Mouse (Mus musculus) kidney, postnatal 0 days (tissue): ENCODE measurements around the gene Oas1a. TPM values are rescaled to one million over a fixed set of nuclear protein-coding genes. Genes with fewer than 3 reads are reported as not detected.
"Not testable (repeated sequence)": the region's sequence is repeated elsewhere in the genome, so short reads cannot be mapped to it uniquely, and the experiment has no call there.

Source experiments
- ATAC-seq: fragments of 200-750 bp; cut with Nextera tagmentation; replicated peaks from 2 replicates; pipeline ENCODE4 v1.8.0; 2017; ENCODE audit warnings: low read depth, moderate number of reproducible peaks, moderate TSS enrichment, moderate library complexity; ENCODE audit not compliant: low FRiP score
- DNase-seq: peaks from one replicate; pipeline ENCODE4 v3.0.0-alpha.2; 2016; ENCODE audit warnings: low spot score
- H3K27ac ChIP-seq: fragments of 300-500 bp; sonication (generic); 2 replicates; pipeline ENCODE4 v1.5.1; 2014; ENCODE audit warnings: mild to moderate bottlenecking
- H3K27me3 ChIP-seq: fragments of 300-500 bp; sonication (generic); 2 replicates; pipeline ENCODE4 v1.6.1; 2014; ENCODE audit warnings: low read length, mixed read lengths; ENCODE audit not compliant: insufficient read depth
- H3K36me3 ChIP-seq: fragments of 300-500 bp; sonication (generic); 2 replicates; pipeline ENCODE4 v1.6.1; 2014; ENCODE audit warnings: low read length, mixed read lengths; ENCODE audit not compliant: insufficient read depth
- H3K4me1 ChIP-seq: fragments of 300-500 bp; sonication (generic); replicated peaks from 2 replicates; pipeline ENCODE4 v1.6.1; 2014; ENCODE audit warnings: antibody characterized with exemption, low read length, mixed read lengths; ENCODE audit not compliant: insufficient read depth
- H3K4me2 ChIP-seq: fragments of 300-500 bp; sonication (generic); 2 replicates; pipeline ENCODE4 v1.6.1; 2014; ENCODE audit warnings: mild to moderate bottlenecking, low read length, moderate library complexity, mixed read lengths
- H3K4me3 ChIP-seq: fragments of 300-500 bp; sonication (generic); replicated peaks from 2 replicates; pipeline ENCODE4 v1.5.1; 2014; ENCODE audit warnings: low read depth, low read length
- H3K9ac ChIP-seq: fragments of 300-500 bp; sonication (generic); 2 replicates; pipeline ENCODE4 v1.6.1; 2014; ENCODE audit warnings: low read depth, low read length
- H3K9me3 ChIP-seq: fragments of 300-500 bp; sonication (generic); replicated peaks from 2 replicates; pipeline ENCODE4 v1.6.1; 2016; ENCODE audit warnings: low read length, inconsistent platforms, mixed read lengths
- CTCF ChIP-seq: IDR thresholded peaks from 2 replicates; pipeline ENCODE4 v1.5.1; 2016; ENCODE audit warnings: antibody characterized with exemption, low read depth, mild to moderate bottlenecking, moderate library complexity
- WGBS: fragments of 180-500 bp; shearing (Covaris S2); extraction: QIAGEN DNeasy Blood & Tissue Kit; methylation state at CpG from one replicate; pipeline ENCODE4 v1.1.7; 2014; 5-methylcytosine and 5-hydroxymethylcytosine counted together
- polyA plus RNA-seq: library from polyadenylated mRNA; unstranded; fragments of >200 nt; fragmentation: Nextera tagmentation; extraction: Ambion mirVana; gene quantifications from 2 replicates; pipeline ENCODE4 v1.2.1, GENCODE M21; 2015

Gene Oas1a
- polyA plus RNA-seq, 1 experiment from 2014 or later, result 7.9 TPM

DNA sequence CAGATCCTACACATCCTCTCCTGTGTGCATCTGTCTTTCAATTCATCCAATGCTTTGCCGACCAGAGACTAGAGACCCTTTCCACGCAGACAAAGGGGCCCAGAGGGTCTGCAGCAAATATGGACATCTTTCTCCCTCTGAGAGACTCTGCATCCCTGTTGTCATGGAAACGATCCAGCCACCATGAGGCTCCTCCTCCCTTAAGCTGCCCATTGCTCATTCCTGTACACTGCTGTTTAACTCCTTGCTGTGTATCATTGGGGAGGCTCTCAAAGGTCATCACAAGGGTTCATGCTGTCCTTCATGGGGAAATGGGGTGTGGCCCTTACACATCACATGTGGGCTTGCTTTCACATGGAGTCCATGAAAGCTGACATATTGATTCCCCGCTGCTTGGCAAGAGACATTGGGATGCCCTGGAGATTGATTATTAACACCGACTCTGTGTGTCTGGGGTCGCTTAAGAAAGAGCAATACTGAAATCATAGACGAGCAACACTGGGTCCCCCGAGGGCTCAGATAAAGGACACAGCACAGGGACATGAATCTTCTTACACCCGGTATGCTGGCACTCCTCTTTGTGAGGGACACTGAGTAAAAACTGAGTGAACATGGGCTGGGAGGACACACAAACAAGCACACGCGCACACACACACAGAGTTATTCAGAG lies 12.0 kb downstream of the Oas1a start:
- TF ChIP-seq CTCF, result no peak
- ATAC-seq, result no peak
- H3K9ac ChIP-seq, result no peak overlapping the region
- H3K27me3 ChIP-seq, result no peaks in the 10 kb centered on the region
- no peaks in the 10 kb centered on the region for H3K4me1 ChIP-seq
- no peak overlapping the region for H3K4me3 ChIP-seq
- H3K4me2 ChIP-seq, result no peak overlapping the region
- DNase-seq, result no peak
- no peak overlapping the region for H3K27ac ChIP-seq
- WGBS, result 88% methylated on average over 11 of the region's 11 CpGs
- no peaks in the 10 kb centered on the region for H3K9me3 ChIP-seq
- no peaks in the 10 kb centered on the region for H3K36me3 ChIP-seq

GRCm38 (mm10) chr5:120894692-120895091 lies 12.6 kb downstream of the Oas1a start:
- not testable (repeated sequence) for ATAC-seq, H3K4me3 ChIP-seq, DNase-seq, H3K27me3 ChIP-seq, H3K27ac ChIP-seq, H3K4me2 ChIP-seq, H3K36me3 ChIP-seq, H3K9me3 ChIP-seq, H3K9ac ChIP-seq, H3K4me1 ChIP-seq
- 79% methylated on average over 2 of the region's 2 CpGs for WGBS

DNA sequence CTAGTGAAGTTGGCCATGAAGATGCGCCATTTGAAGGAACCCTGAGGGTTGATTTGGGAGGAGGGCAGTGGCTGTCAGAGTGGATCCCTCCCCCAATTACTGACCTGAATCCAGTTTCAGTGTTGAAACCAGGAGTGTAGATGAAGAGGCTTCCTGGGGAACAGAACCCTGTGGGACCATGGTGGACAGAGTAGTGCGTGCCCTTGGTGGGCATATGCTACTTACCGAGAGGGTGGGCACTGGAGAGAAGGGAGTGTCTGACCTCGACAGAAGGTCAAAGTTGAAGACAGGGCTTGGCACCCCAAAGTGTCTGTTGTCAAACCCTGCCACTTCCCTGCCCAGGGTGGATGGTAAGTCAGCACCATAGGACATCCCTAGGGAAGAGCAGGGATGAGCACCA lies 13.5 kb downstream of the Oas1a start:
- not testable (repeated sequence) for H3K36me3 ChIP-seq, DNase-seq, H3K4me3 ChIP-seq, H3K9ac ChIP-seq, H3K27me3 ChIP-seq, H3K4me1 ChIP-seq, H3K9me3 ChIP-seq, H3K27ac ChIP-seq, ATAC-seq, H3K4me2 ChIP-seq
- WGBS, result 90% methylated on average over 4 of the region's 4 CpGs

- no peak overlapping the region for H3K4me2 ChIP-seq
- no peaks in the 10 kb centered on the region for H3K9me3 ChIP-seq
- H3K4me3 ChIP-seq, result no peak overlapping the region
- H3K27me3 ChIP-seq, result no peaks in the 10 kb centered on the region
- no peaks in the 10 kb centered on the region for H3K36me3 ChIP-seq
- no peaks in the 10 kb centered on the region for H3K4me1 ChIP-seq
- DNase-seq (no peak), ATAC-seq (no peak)
- H3K27ac ChIP-seq, result no peak overlapping the region
- TF ChIP-seq CTCF, result no peak
- no peak overlapping the region for H3K9ac ChIP-seq
- WGBS, result 35% methylated on average over 2 of the region's 2 CpGs
Measured at GRCm38 (mm10) chr5:120892243-120892660, 15.1 kb downstream of the Oas1a start.

DNA sequence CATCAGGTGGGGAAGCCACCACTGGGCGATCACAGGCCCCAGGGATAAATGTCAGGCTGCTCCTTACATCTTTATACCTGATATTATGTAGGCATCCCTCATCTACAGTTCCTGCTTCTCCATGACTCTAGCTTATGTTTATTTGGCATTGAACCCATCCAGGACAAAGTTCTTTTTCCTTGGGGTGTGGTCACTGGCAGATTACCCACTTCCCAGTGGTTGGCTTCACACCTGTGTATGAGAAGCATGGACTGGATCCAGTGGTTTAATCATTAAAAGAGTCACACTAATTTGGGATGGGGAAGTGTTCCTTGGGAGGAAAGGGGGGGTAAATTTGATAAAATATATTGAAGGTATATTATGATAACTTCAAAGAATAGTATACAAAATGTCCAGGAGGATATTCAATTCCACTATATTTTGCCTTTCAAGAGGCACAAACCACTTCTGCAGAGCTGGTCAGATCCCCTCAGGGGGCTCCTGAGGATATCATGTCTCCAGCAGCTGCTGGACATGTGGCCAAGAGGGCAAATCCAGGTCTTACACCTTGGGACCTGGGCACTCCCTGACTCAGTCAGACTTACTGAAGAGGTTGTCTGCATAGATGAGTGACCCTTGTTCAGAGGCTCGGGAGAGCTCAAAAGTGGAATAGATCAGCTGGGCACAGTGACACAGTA lies 15.6 kb downstream of the Oas1a start:
- not testable (repeated sequence) for DNase-seq, ATAC-seq, H3K27ac ChIP-seq, H3K27me3 ChIP-seq, H3K4me2 ChIP-seq, H3K36me3 ChIP-seq, H3K4me1 ChIP-seq, H3K9ac ChIP-seq, H3K9me3 ChIP-seq, H3K4me3 ChIP-seq
- 82% methylated on average over 2 of the region's 2 CpGs for WGBS

DNA sequence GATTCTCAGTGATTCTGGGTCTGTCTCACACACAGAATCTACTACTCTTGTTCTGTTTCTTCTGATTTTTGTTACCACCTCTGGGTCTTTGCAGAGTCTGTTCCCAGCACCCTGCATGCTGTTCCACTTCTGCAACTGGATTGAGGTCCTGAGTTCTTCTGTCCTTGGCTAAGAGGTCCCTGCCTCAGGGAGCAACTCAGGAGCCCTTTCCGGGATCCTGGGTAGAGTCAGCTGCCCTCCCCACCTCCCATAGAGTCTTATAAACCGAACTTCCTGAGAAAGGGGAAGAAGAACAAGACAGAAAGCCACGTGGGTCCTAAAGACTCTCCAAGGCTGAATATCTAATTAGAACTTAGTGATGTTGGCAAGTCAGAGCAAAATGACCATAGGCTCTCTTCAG lies 16.3 kb downstream of the Oas1a start:
- Histone ChIP-seq H3K9ac (no peak overlapping the region), H3K9me3 (no peaks in the 10 kb centered on the region), H3K4me3 (no peak overlapping the region), H3K4me2 (no peak overlapping the region), H3K36me3 (no peaks in the 10 kb centered on the region), H3K27me3 (no peaks in the 10 kb centered on the region), H3K4me1 (no peaks in the 10 kb centered on the region), H3K27ac (no peak overlapping the region)
- DNase-seq (no peak), ATAC-seq (no peak)
- no peak for TF ChIP-seq CTCF
- 60% methylated on average over 3 of the region's 3 CpGs for WGBS

DNA sequence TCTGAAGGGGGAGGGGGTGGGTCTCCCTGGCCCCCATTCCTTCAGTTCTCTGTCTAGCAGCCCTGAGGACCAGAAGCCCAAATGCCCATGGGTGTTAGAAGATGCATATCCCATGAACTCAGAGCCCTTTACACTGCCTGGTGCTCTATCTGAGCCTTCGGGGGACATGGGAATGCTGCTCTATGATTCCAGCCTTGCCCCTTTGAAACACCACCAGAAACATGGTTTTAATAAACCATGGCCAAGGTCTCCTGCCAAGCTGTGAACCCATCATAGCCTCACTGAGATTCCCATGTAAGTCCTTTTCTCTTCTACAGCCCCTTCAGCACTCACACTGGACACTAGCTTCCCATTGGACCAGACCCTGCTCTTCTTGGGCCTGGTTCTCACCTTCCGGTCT lies 17.3 kb downstream of the Oas1a start:
- Histone ChIP-seq H3K27ac (no peak overlapping the region), H3K9ac (no peak overlapping the region), H3K9me3 (no peaks in the 10 kb centered on the region), H3K36me3 (no peaks in the 10 kb centered on the region), H3K4me2 (no peak overlapping the region), H3K4me1 (no peaks in the 10 kb centered on the region), H3K4me3 (no peak overlapping the region), H3K27me3 (no peaks in the 10 kb centered on the region)
- 84% methylated on average over 2 of the region's 2 CpGs for WGBS
- ATAC-seq, result no peak
- DNase-seq, result no peak
- TF ChIP-seq CTCF, result no peak

DNA sequence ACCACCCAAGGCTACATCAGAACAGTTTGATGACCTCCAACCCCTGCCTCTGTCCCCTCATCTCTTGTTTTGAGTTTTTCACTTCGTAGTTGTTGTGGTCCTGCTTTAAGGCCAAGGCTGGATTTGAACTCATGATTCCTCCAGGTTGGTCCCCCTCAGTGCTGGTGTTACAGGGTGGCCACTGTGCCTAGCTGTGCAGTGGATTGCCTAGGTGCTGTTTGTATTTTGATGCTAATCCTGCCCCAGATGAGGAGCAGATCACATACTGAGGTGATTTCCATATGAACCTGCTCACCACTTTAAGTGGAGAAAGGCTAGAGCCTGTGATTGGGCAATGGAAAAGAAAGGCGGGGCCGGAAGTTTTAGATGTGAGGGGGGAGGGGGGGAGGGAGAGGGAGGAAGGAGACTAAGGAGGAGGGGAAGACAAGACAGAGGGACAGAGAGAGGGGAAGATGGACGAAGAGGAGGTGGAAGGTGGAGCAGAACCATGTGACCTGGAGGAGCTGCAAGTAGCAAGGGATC lies 19.0 kb downstream of the Oas1a start:
- not testable (repeated sequence) for H3K36me3 ChIP-seq, H3K27ac ChIP-seq, H3K9me3 ChIP-seq, H3K4me3 ChIP-seq, ATAC-seq, H3K9ac ChIP-seq, H3K27me3 ChIP-seq, DNase-seq, H3K4me2 ChIP-seq, H3K4me1 ChIP-seq
- 38% methylated on average over 4 of the region's 4 CpGs for WGBS
